Mouse (Mus musculus): ENCODE results near the gene Tinagl1.

GRCm38 (mm10) chr4:130183023-130183422 lies 8.1 kb upstream of the Tinagl1 start:
- no peak for TF ChIP-seq CTCF (IDR thresholded peaks at IDR 0.05; ENCODE audit: control insufficient read depth, insufficient read depth, insufficient replicate concordance, low read depth, low read length)
- TF ChIP-seq POLR2A (IDR thresholded peaks at IDR 0.05; ENCODE audit: control insufficient read depth, low read depth, low read length), result no peak
